9 mouse cellular contexts compared by ENCODE assay signal in genomic region chr10:23086352-23087215, GRCm38 (mm10).
DNase-seq lines count a peak whose midpoint lies in the region; ATAC-seq and TF ChIP-seq lines count a peak whose summit lies in the region.
"Had no signal": no experiment of that assay in that cellular context is flagged by ENCODE, and none has a peak within 500 bp of the region (broad histone marks: within the 10 kb centered on the region; RNA-seq: fewer than 3 reads in every experiment).

No protein-coding gene starts in this region.

- peak; percentile 48; the same call in 1 of the 2 replicates for TF ChIP-seq CTCF in liver, adult 2 months (IDR thresholded peaks at IDR 0.05; ENCODE audit: low read depth, low read length)
- peak; percentile 78; the same call in 1 of the 2 replicates for TF ChIP-seq CTCF in brain, embryonic 14.5 days (IDR thresholded peaks at IDR 0.05; ENCODE audit: borderline replicate concordance, extremely low read depth, insufficient read depth, insufficient read length)
- TF ChIP-seq CTCF in hindbrain, postnatal 0 days (IDR thresholded peaks at IDR 0.05; ENCODE audit: low read depth) = peak; percentile 79

- H3K9ac ChIP-seq in liver, adult 2 months (ENCODE audit: low read depth, low read length) = no peak overlapping the region
- no peak overlapping the region for H3K9ac ChIP-seq in liver, embryonic 12.5 days
- H3K9ac ChIP-seq in hindbrain, postnatal 0 days (replicated peaks; ENCODE audit: low read length) = no peak overlapping the region
- H3K9ac ChIP-seq: embryonic facial prominence, embryonic 15.5 days had no signal

- intact Hi-C loops in left cerebral cortex, postnatal 25 days (cut with DNase I) = loop anchor here (1.0 to 10.0 kb wide), 2 partner anchors 528 to 691 kb away; no protein-coding TSS in a partner anchor

- DNase-seq in liver, adult 2 months (ENCODE audit: extremely low read depth, low read depth, low spot score) = peak; percentile 19
- peak; percentile 87 for DNase-seq in brain, embryonic 14.5 days (ENCODE audit: low read depth)
- DNase-seq in fibroblast of lung, adult 2 months (ENCODE audit: low read depth) = peak; percentile 51
- peak; percentile 89 for DNase-seq in hindbrain, postnatal 0 days (ENCODE audit: low spot score)
- DNase-seq in left cerebral cortex, postnatal 25 days (ENCODE audit: low spot score in 2 of 2) = peak; percentile 86 to 90
- DNase-seq in neural tube, embryonic 10.5 days (ENCODE audit: extremely low spot score, low spot score) = peak; percentile 63
- DNase-seq in spleen, postnatal 4 days (ENCODE audit: low spot score in 2 of 2) = no peak

- no peaks in the 10 kb centered on the region for H3K4me1 ChIP-seq in liver, adult 2 months (ENCODE audit: control insufficient read depth, insufficient read depth, low read length)
- no peaks in the 10 kb centered on the region for H3K4me1 ChIP-seq in liver, embryonic 12.5 days
- H3K4me1 ChIP-seq in hindbrain, postnatal 0 days (ENCODE audit: insufficient read depth, low read length) = no peaks in the 10 kb centered on the region

- no peak overlapping the region for H3K4me2 ChIP-seq in liver, embryonic 12.5 days
- H3K4me2 ChIP-seq in hindbrain, postnatal 0 days (ENCODE audit: low read depth, low read length) = no peak overlapping the region
- H3K4me2 ChIP-seq: embryonic facial prominence, embryonic 15.5 days had no signal

- 70% methylated on average over 21 of the region's 21 CpGs for WGBS in liver, adult 2 months
- WGBS in liver, embryonic 12.5 days (ENCODE audit: insufficient replicate concordance) = 61% methylated on average over 21 of the region's 21 CpGs
- 69% methylated on average over 21 of the region's 21 CpGs for WGBS in hindbrain, postnatal 0 days

- no peak for TF ChIP-seq POLR2A in liver, adult 2 months (IDR thresholded peaks at IDR 0.05; ENCODE audit: extremely low read depth, insufficient read depth, low read length)
- no peak for TF ChIP-seq POLR2A in brain, embryonic 14.5 days (IDR thresholded peaks at IDR 0.05; ENCODE audit: borderline replicate concordance, extremely low read depth, insufficient read depth, insufficient read length, poor library complexity, severe bottlenecking)

- no peaks in the 10 kb centered on the region for H3K79me2 ChIP-seq in liver, adult 2 months (ENCODE audit: control insufficient read depth, insufficient read depth, low read length)

- H3K36me3 ChIP-seq in liver, adult 2 months (ENCODE audit: control insufficient read depth, insufficient read depth, low read length) = no peaks in the 10 kb centered on the region
- H3K36me3 ChIP-seq in liver, embryonic 12.5 days = no peaks in the 10 kb centered on the region
- H3K36me3 ChIP-seq in hindbrain, postnatal 0 days (ENCODE audit: insufficient read depth, low read length) = no peaks in the 10 kb centered on the region
- H3K36me3 ChIP-seq: embryonic facial prominence, embryonic 15.5 days had no signal

- no peaks in the 10 kb centered on the region for H3K27me3 ChIP-seq in liver, adult 2 months (ENCODE audit: control insufficient read depth, insufficient read depth, low read length)
- no peaks in the 10 kb centered on the region for H3K27me3 ChIP-seq in liver, embryonic 12.5 days (replicated peaks)
- H3K27me3 ChIP-seq in hindbrain, postnatal 0 days (ENCODE audit: insufficient read depth, low read length) = no peaks in the 10 kb centered on the region
- H3K27me3 ChIP-seq: embryonic facial prominence, embryonic 15.5 days had no signal

- H3K27ac ChIP-seq in liver, adult 2 months (replicated peaks; ENCODE audit: insufficient read depth, low read depth, low read length) = no peak overlapping the region
- H3K27ac ChIP-seq in liver, embryonic 12.5 days = no peak overlapping the region
- H3K27ac ChIP-seq in hindbrain, postnatal 0 days = no peak overlapping the region
- H3K27ac ChIP-seq: embryonic facial prominence, embryonic 15.5 days had no signal

- H3K4me3 ChIP-seq in liver, adult 2 months (ENCODE audit: insufficient read depth, low read depth, low read length) = no peak overlapping the region
- H3K4me3 ChIP-seq in liver, embryonic 12.5 days = no peak overlapping the region
- no peak overlapping the region for H3K4me3 ChIP-seq in hindbrain, postnatal 0 days (ENCODE audit: low read length)
- H3K4me3 ChIP-seq: embryonic facial prominence, embryonic 15.5 days had no signal

- no peaks in the 10 kb centered on the region for H3K9me3 ChIP-seq in liver, embryonic 12.5 days (replicated peaks)
- H3K9me3 ChIP-seq in hindbrain, postnatal 0 days (ENCODE audit: low read length) = no peaks in the 10 kb centered on the region
- H3K9me3 ChIP-seq: embryonic facial prominence, embryonic 15.5 days had no signal

- no peak for ATAC-seq in liver, embryonic 12.5 days
- ATAC-seq in hindbrain, postnatal 0 days = peak; percentile 60

Comparison
In these comparisons a context has a peak if more than half of its experiments do, and no peak if none do; other contexts are left out.
1. DNase-seq: peak in liver, adult 2 months (single experiment), brain, embryonic 14.5 days (single experiment), fibroblast of lung, adult 2 months (single experiment), hindbrain, postnatal 0 days (single experiment), left cerebral cortex, postnatal 25 days (2 of 2) and neural tube, embryonic 10.5 days (single experiment); none in spleen, postnatal 4 days (0 of 2).
2. Peak in every context shown above with its lines, with median percentiles within 50 percentile points of each other: CTCF ChIP-seq.